Mouse (Mus musculus) Patski (cell line): ENCODE data around the gene Mid1. TPM values are rescaled to one million over a fixed set of nuclear protein-coding genes. Genes with fewer than 3 reads are reported as not detected.
"Not testable (repeated sequence)": the region's sequence is repeated elsewhere in the genome, so short reads cannot be mapped to it uniquely, and the experiment has no call there.

Experiments used
- ATAC-seq: fragments of 100-300 bp; one replicate; pipeline ENCODE4 v1.8.0; 2021
- CTCF ChIA-PET: fragments of 350-600 bp; sonication (Branson Sonifier 250); formaldehyde crosslinking; loops from one replicate; lab custom pipeline; 2022; ENCODE audit warnings: inconsistent platforms; lab: Charles Lee
- POLR2A ChIA-PET: fragments of 350-600 bp; sonication (Branson Sonifier 250); formaldehyde crosslinking; loops from one replicate; lab custom pipeline; 2022; ENCODE audit warnings: antibody characterized with exemption, inconsistent platforms; lab: Charles Lee
- DNase-seq: peaks from one replicate; pipeline ENCODE4 v3.0.0-alpha.2; 2011; ENCODE audit warnings: low read depth, low spot score
- H3K27me3 ChIP-seq: fragments of 371-371 bp; one replicate; pipeline ENCODE4 v1.5.1; 2021
- in situ Hi-C: fragments of 300-500 bp; cut with MboI; formaldehyde crosslinking; loops from 3 replicates; pipeline ENCODE4 v1.11.1; 2018; ENCODE audit warnings: low pct_unique_long_range_greater_than_20kb, mixed read lengths
- polyA plus RNA-seq: library from polyadenylated mRNA; unstranded; gene quantifications from one replicate; pipeline ENCODE4 v1.2.3, GENCODE M21; 2021

The Mid1 gene
- polyA plus RNA-seq, 1 experiment from 2014 or later: 105 TPM

- H3K27me3 ChIP-seq, POLR2A ChIA-PET, DNase-seq, CTCF ChIA-PET, in situ Hi-C loops: not testable (repeated sequence)
- ATAC-seq: peak; percentile 32
Observed at GRCm38 (mm10) chrX:170019954-170020689, 335.1 kb downstream of the Mid1 start.

GRCm38 (mm10) chrX:170020690-170021050 is 335.7 kb downstream of the Mid1 start:
- in situ Hi-C loops, CTCF ChIA-PET, DNase-seq, POLR2A ChIA-PET, H3K27me3 ChIP-seq: not testable (repeated sequence)
- ATAC-seq: peak; percentile 9

- CTCF ChIA-PET, POLR2A ChIA-PET, DNase-seq, ATAC-seq, H3K27me3 ChIP-seq, in situ Hi-C loops: not testable (repeated sequence)
Observed at GRCm38 (mm10) chrX:170021205-170021604, 336.2 kb downstream of the Mid1 start.

- CTCF ChIA-PET: not testable (repeated sequence)
Observed at GRCm38 (mm10) chrX:170021750-170022461, 336.9 kb downstream of the Mid1 start.

More at GRCm38 (mm10) chrX:170021750-170022461, 336.9 kb downstream of the Mid1 start:
- ATAC-seq: peak; percentile 58
- DNase-seq, H3K27me3 ChIP-seq, in situ Hi-C loops, POLR2A ChIA-PET: not testable (repeated sequence)

Other genes starting within 250 kb of the Mid1 start
- gene 4933400A11Rik, start 94.4 kb downstream of the Mid1 start, polyA plus RNA-seq: not detected